In genomic region chr10:127048608-127049394, GRCm38 (mm10) we compare ENCODE assay signal across 9 mouse cellular contexts. TPM values are rescaled to one million over a fixed set of nuclear protein-coding genes. Genes with fewer than 3 reads are reported as not detected.
DNase-seq lines count a peak whose midpoint lies in the region; ATAC-seq and TF ChIP-seq lines count a peak whose summit lies in the region.
"Had no signal": no experiment of that assay in that cellular context is flagged by ENCODE, and none has a peak within 500 bp of the region (broad histone marks: within the 10 kb centered on the region; RNA-seq: fewer than 3 reads in every experiment).

No protein-coding gene starts in this region.

- H3K27me3 ChIP-seq in kidney, adult 2 months (replicated peaks; ENCODE audit: control insufficient read depth, insufficient read depth, low read length): no peaks in the 10 kb centered on the region
- H3K27me3 ChIP-seq in liver, embryonic 15.5 days: peaks cover 70% of the 10 kb centered on the region

- 4% methylated on average over 35 of the region's 35 CpGs for WGBS in kidney, adult 2 months
- 4% methylated on average over 35 of the region's 35 CpGs for WGBS in liver, embryonic 15.5 days (ENCODE audit: insufficient replicate concordance)

- H3K36me3 ChIP-seq in kidney, adult 2 months (ENCODE audit: control insufficient read depth, insufficient read depth, low read length): no peaks in the 10 kb centered on the region
- no peaks in the 10 kb centered on the region for H3K36me3 ChIP-seq in liver, embryonic 15.5 days (replicated peaks)

- DNase-seq in kidney, adult 2 months: peak; percentile 47
- DNase-seq in kidney, postnatal 14 days: no peak
- DNase-seq in brain, adult 2 months (ENCODE audit: low read depth, low spot score): peak; percentile 53
- DNase-seq in c-Kit-positive CD71-positive TER-119-positive erythroid progenitor cells, embryonic 14.5 days (ENCODE audit: low spot score): no peak
- DNase-seq in testis, postnatal 10 days (ENCODE audit: low spot score): no peak
- no peak for DNase-seq in frontal cortex, postnatal 25 days (ENCODE audit: low spot score in 2 of 2)

- no peak for TF ChIP-seq CTCF in kidney, adult 2 months (conservative IDR thresholded peaks at IDR 0.05; ENCODE audit: insufficient read depth, insufficient read length, low read depth, low read length)

- H3K4me3 ChIP-seq in kidney, adult 2 months (ENCODE audit: insufficient read depth, low read depth, low read length): peak overlapping the region; percentile 36
- no peak overlapping the region for H3K4me3 ChIP-seq in liver, embryonic 15.5 days (replicated peaks)

- H3K4me1 ChIP-seq in kidney, adult 2 months (ENCODE audit: control insufficient read depth, insufficient read depth, low read length): peaks cover 8% of the 10 kb centered on the region; the same call in 1 of the 2 replicates
- peaks cover 8% of the 10 kb centered on the region; the same call in 1 of the 2 replicates for H3K4me1 ChIP-seq in liver, embryonic 15.5 days (replicated peaks)

- H3K9ac ChIP-seq in liver, embryonic 15.5 days: no peak overlapping the region

- TF ChIP-seq POLR2A in kidney, adult 2 months (IDR thresholded peaks at IDR 0.05; ENCODE audit: low read depth, low read length): no peak

- H3K4me2 ChIP-seq in liver, embryonic 15.5 days: peak overlapping the region; percentile 10; the same call in 1 of the 2 replicates

- peak overlapping the region; percentile 6; the same call in 1 of the 2 replicates for H3K27ac ChIP-seq in kidney, adult 2 months (ENCODE audit: insufficient read depth, low read depth, low read length)
- H3K27ac ChIP-seq in liver, embryonic 15.5 days (replicated peaks): no peak overlapping the region

- H3K9me3 ChIP-seq in liver, embryonic 15.5 days (replicated peaks): no peaks in the 10 kb centered on the region

- ATAC-seq in granulocyte monocyte progenitor cell, adult 5-6 weeks (replicated peaks; ENCODE audit: poor library complexity, severe bottlenecking): peak; percentile 1; the same call in 1 of the 2 replicates
- ATAC-seq in liver, embryonic 15.5 days (ENCODE audit: insufficient read depth): no peak

RNA-seq across cellular contexts. Expression of gene Cyp27b1, which starts 0.8 kb away (rescaled TPM):
- 13.5 and 14.3 TPM in 2 replicates for polyA plus RNA-seq in kidney, adult 2 months (2012; rRNA removed)
- 0.45 TPM in 1 of 2 replicates, not detected in the other for total RNA-seq in granulocyte monocyte progenitor cell, adult 5-6 weeks (2014; fragmentation: Nextera tagmentation)
- 0.69 TPM in 1 of 2 replicates, not detected in the other for total RNA-seq in granulocyte monocyte progenitor cell, adult 5-6 weeks (2017)
- not detected in 2 replicates for polyA plus RNA-seq in liver, embryonic 15.5 days (2015; fragmentation: Nextera tagmentation; extraction: Ambion mirVana)
- total RNA-seq: neutrophil, adult 5-6 weeks had no signal

RNA-seq across cellular contexts. Expression of gene Eef1akmt3, which starts 7.5 kb away (rescaled TPM):
- 2.4 and 3.1 TPM in 2 replicates for polyA plus RNA-seq in kidney, adult 2 months (2012; rRNA removed)
- total RNA-seq in granulocyte monocyte progenitor cell, adult 5-6 weeks (2014; fragmentation: Nextera tagmentation): 0.13 TPM in 1 of 2 replicates, not detected in the other
- not detected in 2 replicates for total RNA-seq in granulocyte monocyte progenitor cell, adult 5-6 weeks (2017)
- 0.06 and 0.14 TPM in 2 replicates for polyA plus RNA-seq in liver, embryonic 15.5 days (2015; fragmentation: Nextera tagmentation; extraction: Ambion mirVana)

RNA-seq across cellular contexts. Expression of gene Mettl1, which starts 7.6 kb away (rescaled TPM):
- polyA plus RNA-seq in kidney, adult 2 months (2012; rRNA removed): 24.5 and 27.5 TPM in 2 replicates
- 40.4 and 47.0 TPM in 2 replicates for total RNA-seq in granulocyte monocyte progenitor cell, adult 5-6 weeks (2014; fragmentation: Nextera tagmentation)
- 25.8 and 36.7 TPM in 2 replicates for total RNA-seq in granulocyte monocyte progenitor cell, adult 5-6 weeks (2017)
- 15.6 and 15.7 TPM in 2 replicates for polyA plus RNA-seq in liver, embryonic 15.5 days (2015; fragmentation: Nextera tagmentation; extraction: Ambion mirVana)

RNA-seq across cellular contexts. Expression of gene March9, which starts 11.2 kb away (rescaled TPM):
- polyA plus RNA-seq in kidney, adult 2 months (2012; rRNA removed): 13.1 and 15.3 TPM in 2 replicates
- not detected in 2 replicates for total RNA-seq in granulocyte monocyte progenitor cell, adult 5-6 weeks (2014; fragmentation: Nextera tagmentation)
- total RNA-seq in granulocyte monocyte progenitor cell, adult 5-6 weeks (2017): not detected in 2 replicates
- 0.03 TPM in 1 of 2 replicates, not detected in the other for polyA plus RNA-seq in liver, embryonic 15.5 days (2015; fragmentation: Nextera tagmentation; extraction: Ambion mirVana)

RNA-seq across cellular contexts. Expression of gene Cdk4, which starts 14.5 kb away (rescaled TPM):
- 195 and 216 TPM in 2 replicates for polyA plus RNA-seq in kidney, adult 2 months (2012; rRNA removed)
- total RNA-seq in granulocyte monocyte progenitor cell, adult 5-6 weeks (2014; fragmentation: Nextera tagmentation): 721 and 802 TPM in 2 replicates
- total RNA-seq in granulocyte monocyte progenitor cell, adult 5-6 weeks (2017): 568 and 716 TPM in 2 replicates
- polyA plus RNA-seq in liver, embryonic 15.5 days (2015; fragmentation: Nextera tagmentation; extraction: Ambion mirVana): 338 and 361 TPM in 2 replicates

Comparison
In these comparisons a context has a peak if more than half of its experiments do, and no peak if none do; other contexts are left out.
1. DNase-seq: peak in kidney, adult 2 months (single experiment) and brain, adult 2 months (single experiment); none in kidney, postnatal 14 days (single experiment), c-Kit-positive CD71-positive TER-119-positive erythroid progenitor cells, embryonic 14.5 days (single experiment), testis, postnatal 10 days (single experiment) and frontal cortex, postnatal 25 days (0 of 2).
2. RNA of gene Cyp27b1, which starts 0.8 kb away (polyA plus RNA-seq): 13.5 to 14.3 TPM in kidney, adult 2 months; not detected in liver, embryonic 15.5 days; every median in the first group is over 10 times any median in the second.